In genomic region chr2:121214491-121214890, GRCm38 (mm10) we compare ENCODE assay signal across 19 mouse cellular contexts. TPM values are rescaled to one million over a fixed set of nuclear protein-coding genes. Genes with fewer than 3 reads are reported as not detected.
DNase-seq lines count a peak whose midpoint lies in the region; ATAC-seq lines count a peak whose summit lies in the region.
"Had no signal": no experiment of that assay in that cellular context is flagged by ENCODE, and none has a peak within 500 bp of the region (broad histone marks: within the 10 kb centered on the region; RNA-seq: fewer than 3 reads in every experiment).

No protein-coding gene starts in this region.

- no peaks in the 10 kb centered on the region for H3K27me3 ChIP-seq in kidney, embryonic 14.5 days (ENCODE audit: control insufficient read depth, insufficient read depth, low read length)
- H3K27me3 ChIP-seq: embryonic facial prominence, embryonic 13.5 days; neural tube, embryonic 12.5 days had no signal

- H3K36me3 ChIP-seq in kidney, embryonic 14.5 days (ENCODE audit: control insufficient read depth, insufficient read depth, low read length) = peaks cover 80% of the 10 kb centered on the region

- peak; percentile 14 to 27 for DNase-seq in adrenal gland, postnatal 36 days
- no peak for DNase-seq in adrenal gland, adult 8-10 months
- peak; percentile 22 for DNase-seq in kidney, adult 11 months
- DNase-seq in lung, postnatal 36 days = peak; percentile 2
- DNase-seq in lung, postnatal 4 days = no peak
- peak; percentile 63 to 73 for DNase-seq in kidney, postnatal 25 days
- no peak for DNase-seq in gastrocnemius, adult 18-20 months (ENCODE audit: low spot score)
- DNase-seq: cerebellum, adult 8-10 months; heart, adult 11 months; layer of hippocampus, postnatal 36 days; right cerebral cortex, postnatal 25 days; thymus, postnatal 14 days had no signal

- no peaks in the 10 kb centered on the region for H3K9me3 ChIP-seq in kidney, embryonic 14.5 days (ENCODE audit: control insufficient read depth, low read length)
- H3K9me3 ChIP-seq: embryonic facial prominence, embryonic 13.5 days; midbrain, embryonic 10.5 days; neural tube, embryonic 12.5 days had no signal

- WGBS in kidney, embryonic 14.5 days = 87% methylated on average over 3 of the region's 3 CpGs

- H3K4me3 ChIP-seq in kidney, embryonic 14.5 days (ENCODE audit: low read length) = no peak overlapping the region
- H3K4me3 ChIP-seq: embryonic facial prominence, embryonic 13.5 days; midbrain, embryonic 10.5 days; neural tube, embryonic 12.5 days had no signal

- H3K4me1 ChIP-seq in kidney, embryonic 14.5 days (ENCODE audit: control insufficient read depth, insufficient read depth, low read length) = no peaks in the 10 kb centered on the region
- H3K4me1 ChIP-seq: embryonic facial prominence, embryonic 13.5 days; midbrain, embryonic 10.5 days; neural tube, embryonic 12.5 days had no signal

- no peak overlapping the region for H3K4me2 ChIP-seq in kidney, embryonic 14.5 days (replicated peaks; ENCODE audit: low read depth, low read length)
- H3K4me2 ChIP-seq: embryonic facial prominence, embryonic 13.5 days; liver, embryonic 11.5 days; neural tube, embryonic 12.5 days had no signal

- no peak overlapping the region for H3K27ac ChIP-seq in kidney, embryonic 14.5 days (ENCODE audit: low read depth, low read length)
- H3K27ac ChIP-seq: embryonic facial prominence, embryonic 13.5 days; midbrain, embryonic 10.5 days; neural tube, embryonic 12.5 days; stomach, postnatal 0 days had no signal

- H3K9ac ChIP-seq in kidney, embryonic 14.5 days (ENCODE audit: low read depth, low read length) = no peak overlapping the region
- H3K9ac ChIP-seq: embryonic facial prominence, embryonic 13.5 days; neural tube, embryonic 12.5 days had no signal

- ATAC-seq in kidney, embryonic 14.5 days (ENCODE audit: low FRiP score, low TSS enrichment) = no peak
- ATAC-seq: forebrain, embryonic 16.5 days had no signal

RNA-seq across cellular contexts. Expression of gene Zscan29, which starts 43.6 kb away (rescaled TPM):
- total RNA-seq in adrenal gland, postnatal 36 days (2021) = 10 to 100 TPM; 15.1 to 18.2 TPM
- 10 to 100 TPM; 16.8 to 19.6 (median 18.6) TPM for total RNA-seq in adrenal gland, adult 8-10 months (2022)
- 9.6 and 13.3 TPM in 2 replicates for polyA plus RNA-seq in kidney, embryonic 14.5 days (2014; fragmentation: Nextera tagmentation; extraction: Ambion mirVana)
- total RNA-seq in gastrocnemius, adult 18-20 months (2021) = 1 to 10 TPM; 4.1 to 4.6 TPM

RNA-seq across cellular contexts. Expression of gene Tubgcp4, which starts 44.0 kb away (rescaled TPM):
- total RNA-seq in adrenal gland, postnatal 36 days (2021) = 10 to 100 TPM; 36.6 to 44.3 TPM
- total RNA-seq in adrenal gland, adult 8-10 months (2022) = 10 to 100 TPM; 43.8 to 53.2 (median 44.6) TPM
- 36.4 and 59.9 TPM in 2 replicates for polyA plus RNA-seq in kidney, embryonic 14.5 days (2014; fragmentation: Nextera tagmentation; extraction: Ambion mirVana)
- total RNA-seq in gastrocnemius, adult 18-20 months (2021) = 10 to 100 TPM in 1 of 2 experiments, 1 to 10 TPM in 1; 9.0 to 15.3 TPM

RNA-seq across cellular contexts. Expression of gene Trp53bp1, which starts 56.7 kb away (rescaled TPM):
- total RNA-seq in adrenal gland, postnatal 36 days (2021) = 10 to 100 TPM; 59.0 to 73.9 TPM
- total RNA-seq in adrenal gland, adult 8-10 months (2022) = 100 to 1,000 TPM in 1 of 4 experiments, 10 to 100 TPM in 3; 81.3 to 124 (median 91.5) TPM
- polyA plus RNA-seq in kidney, embryonic 14.5 days (2014; fragmentation: Nextera tagmentation; extraction: Ambion mirVana) = 55.0 and 91.9 TPM in 2 replicates
- 10 to 100 TPM; 17.3 to 22.7 TPM for total RNA-seq in gastrocnemius, adult 18-20 months (2021)

Comparison
In these comparisons a context has a peak if more than half of its experiments do, and no peak if none do; other contexts are left out.
1. DNase-seq: peak in adrenal gland, postnatal 36 days (2 of 2), kidney, adult 11 months (single experiment), lung, postnatal 36 days (single experiment) and kidney, postnatal 25 days (2 of 2); none in adrenal gland, adult 8-10 months (single experiment), lung, postnatal 4 days (0 of 2) and gastrocnemius, adult 18-20 months (single experiment).